20 mouse cellular contexts compared by ENCODE assay signal in the genomic region with DNA sequence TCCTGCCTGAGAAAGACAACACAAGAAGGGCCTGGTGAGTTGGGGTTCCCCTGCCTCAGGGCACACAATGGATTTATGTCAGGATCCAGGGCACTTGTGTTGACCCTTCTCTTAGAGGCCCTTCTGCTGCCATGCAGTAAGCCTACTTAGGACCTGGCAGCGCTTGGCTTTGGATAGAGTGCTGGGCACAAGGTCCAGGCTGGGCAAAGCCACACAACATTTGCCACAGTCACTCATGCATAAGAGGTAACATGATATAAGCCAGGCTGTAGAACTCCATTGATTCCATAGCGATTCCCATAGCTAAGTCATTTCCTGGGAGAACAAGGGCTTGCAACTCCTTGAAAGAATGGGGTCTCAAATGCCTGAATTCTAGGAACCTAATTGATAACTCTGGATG. TPM values are rescaled to one million over a fixed set of nuclear protein-coding genes. Genes with fewer than 3 reads are reported as not detected.
A peak's percentile ranks its signal among the peaks of the same experiment; 100 is the strongest.
DNase-seq lines count a peak whose midpoint lies in the region; ATAC-seq lines count a peak whose summit lies in the region.
"Had no signal": no experiment of that assay in that cellular context is flagged by ENCODE, and none has a peak within 500 bp of the region (broad histone marks: within the 10 kb centered on the region; RNA-seq: fewer than 3 reads in every experiment).

No protein-coding gene starts in this region.

- H3K36me3 ChIP-seq in kidney, embryonic 15.5 days, result peaks cover 34% of the 10 kb centered on the region
- H3K36me3 ChIP-seq in kidney, embryonic 16.5 days (ENCODE audit: insufficient read depth, low read length), result peaks cover 24% of the 10 kb centered on the region
- peaks cover 2% of the 10 kb centered on the region; the same call in 1 of the 2 replicates for H3K36me3 ChIP-seq in liver, embryonic 11.5 days (ENCODE audit: control insufficient read depth, insufficient read depth, low read length)

- intact Hi-C loops in heart, postnatal 25 days (cut with DNase I), result loop anchor here (5.0 kb wide), 1 partner anchor 33 kb away; no protein-coding TSS in a partner anchor

- H3K27me3 ChIP-seq in kidney, embryonic 15.5 days, result no peaks in the 10 kb centered on the region
- H3K27me3 ChIP-seq in kidney, embryonic 16.5 days (ENCODE audit: insufficient read depth, low read length), result no peaks in the 10 kb centered on the region
- no peaks in the 10 kb centered on the region for H3K27me3 ChIP-seq in liver, embryonic 11.5 days (replicated peaks; ENCODE audit: control insufficient read depth, insufficient read depth, low read length)
- H3K27me3 ChIP-seq: embryonic facial prominence, embryonic 12.5 days; heart, embryonic 15.5 days; neural tube, embryonic 13.5 days had no signal

- H3K4me1 ChIP-seq in kidney, embryonic 15.5 days, result peaks cover 20% of the 10 kb centered on the region
- H3K4me1 ChIP-seq in kidney, embryonic 16.5 days (ENCODE audit: insufficient read depth, low read length), result peaks cover 20% of the 10 kb centered on the region; the same call in 1 of the 2 replicates
- peaks cover 3% of the 10 kb centered on the region; the same call in 1 of the 2 replicates for H3K4me1 ChIP-seq in liver, embryonic 11.5 days (replicated peaks; ENCODE audit: control insufficient read depth, insufficient read depth, low read length)

- H3K27ac ChIP-seq in kidney, embryonic 15.5 days, result 0 out of 2 replicates have a peak overlapping the region, but pooled peaks have one; percentile 27
- no peak overlapping the region for H3K27ac ChIP-seq in kidney, embryonic 16.5 days (ENCODE audit: low read length)
- H3K27ac ChIP-seq in liver, embryonic 11.5 days (ENCODE audit: low read depth, low read length), result no peak overlapping the region
- H3K27ac ChIP-seq: embryonic facial prominence, embryonic 12.5 days; heart, embryonic 15.5 days; hindbrain, embryonic 10.5 days; hindbrain, postnatal 0 days; midbrain, embryonic 12.5 days; neural tube, embryonic 13.5 days had no signal

- peak; percentile 35 to 58 for DNase-seq in heart, adult 18-20 months
- DNase-seq in heart, postnatal 25 days (ENCODE audit: low spot score), result no peak
- peak; percentile 48 for DNase-seq in gastrocnemius, postnatal 10 days
- no peak for DNase-seq in liver, embryonic 11.5 days (ENCODE audit: low spot score)
- DNase-seq in c-Kit-positive CD71-positive TER-119-positive erythroid progenitor cells, embryonic 14.5 days (ENCODE audit: low spot score), result no peak
- DNase-seq: cerebellum, adult 8-10 months; liver; liver, postnatal 0 days; spleen, adult 18-20 months; thymus, postnatal 36 days had no signal

- H3K4me3 ChIP-seq in kidney, embryonic 15.5 days (replicated peaks), result no peak overlapping the region
- H3K4me3 ChIP-seq in kidney, embryonic 16.5 days (ENCODE audit: low read length), result no peak overlapping the region
- H3K4me3 ChIP-seq in liver, embryonic 11.5 days (ENCODE audit: low read depth, low read length), result no peak overlapping the region
- H3K4me3 ChIP-seq: embryonic facial prominence, embryonic 12.5 days; heart, embryonic 15.5 days; hindbrain, embryonic 10.5 days; midbrain, embryonic 12.5 days; neural tube, embryonic 13.5 days had no signal

- H3K4me2 ChIP-seq in kidney, embryonic 15.5 days, result no peak overlapping the region
- no peak overlapping the region for H3K4me2 ChIP-seq in kidney, embryonic 16.5 days (replicated peaks; ENCODE audit: low read depth, low read length)
- H3K4me2 ChIP-seq in liver, embryonic 11.5 days, result no peak overlapping the region
- H3K4me2 ChIP-seq: embryonic facial prominence, embryonic 12.5 days; heart, embryonic 15.5 days; midbrain, embryonic 12.5 days; neural tube, embryonic 13.5 days had no signal

- 68% methylated on average over 2 of the region's 2 CpGs for WGBS in kidney, embryonic 15.5 days
- 79% methylated on average over 2 of the region's 2 CpGs for WGBS in kidney, embryonic 16.5 days
- 84% methylated on average over 2 of the region's 2 CpGs for WGBS in liver, embryonic 11.5 days

- no peak for ATAC-seq in kidney, embryonic 15.5 days (replicated peaks; ENCODE audit: low FRiP score)
- no peak for ATAC-seq in kidney, embryonic 16.5 days (ENCODE audit: low FRiP score, low TSS enrichment)
- no peak for ATAC-seq in liver, embryonic 11.5 days (replicated peaks; ENCODE audit: low FRiP score)
- ATAC-seq: forebrain, embryonic 16.5 days; hindbrain, postnatal 0 days; intestine, postnatal 0 days; liver, postnatal 0 days had no signal

- no peaks in the 10 kb centered on the region for H3K9me3 ChIP-seq in kidney, embryonic 15.5 days (replicated peaks)
- H3K9me3 ChIP-seq in kidney, embryonic 16.5 days (ENCODE audit: low read length), result no peaks in the 10 kb centered on the region
- H3K9me3 ChIP-seq in liver, embryonic 11.5 days (ENCODE audit: control insufficient read depth, low read length), result no peaks in the 10 kb centered on the region
- H3K9me3 ChIP-seq: embryonic facial prominence, embryonic 12.5 days; heart, embryonic 15.5 days; hindbrain, embryonic 10.5 days; midbrain, embryonic 12.5 days; neural tube, embryonic 13.5 days had no signal

- no peak overlapping the region for H3K9ac ChIP-seq in kidney, embryonic 15.5 days
- no peak overlapping the region for H3K9ac ChIP-seq in kidney, embryonic 16.5 days (replicated peaks; ENCODE audit: low read length)
- no peak overlapping the region for H3K9ac ChIP-seq in liver, embryonic 11.5 days (ENCODE audit: low read depth, low read length)
- H3K9ac ChIP-seq: embryonic facial prominence, embryonic 12.5 days; heart, embryonic 15.5 days; liver, postnatal 0 days; midbrain, embryonic 12.5 days; neural tube, embryonic 13.5 days had no signal

RNA-seq across cellular contexts. Expression of a gene that starts 3.4 kb away (rescaled TPM):
- total RNA-seq in heart, adult 18-20 months (2021), result 100 to 1,000 TPM; 275 to 331 TPM
- total RNA-seq in heart, postnatal 25 days (2021), result 100 to 1,000 TPM; 255 to 264 TPM
- polyA plus RNA-seq in kidney, embryonic 15.5 days (2015; fragmentation: Nextera tagmentation; extraction: Ambion mirVana), result 184 and 190 TPM in 2 replicates
- 195 and 200 TPM in 2 replicates for polyA plus RNA-seq in kidney, embryonic 16.5 days (2015; fragmentation: Nextera tagmentation; extraction: Ambion mirVana)
- total RNA-seq in gastrocnemius, postnatal 10 days (2021), result 100 to 1,000 TPM; 214 to 249 TPM
- 131 and 132 TPM in 2 replicates for polyA plus RNA-seq in liver, embryonic 11.5 days (2014; fragmentation: Nextera tagmentation; extraction: Ambion mirVana)

RNA-seq across cellular contexts. Expression of a gene that starts 40.0 kb away (rescaled TPM):
- total RNA-seq in heart, adult 18-20 months (2021), result 1 to 10 TPM; 3.1 to 5.0 TPM
- total RNA-seq in heart, postnatal 25 days (2021), result 1 to 10 TPM; 3.7 to 3.9 TPM
- polyA plus RNA-seq in kidney, embryonic 15.5 days (2015; fragmentation: Nextera tagmentation; extraction: Ambion mirVana), result 13.2 and 13.9 TPM in 2 replicates
- polyA plus RNA-seq in kidney, embryonic 16.5 days (2015; fragmentation: Nextera tagmentation; extraction: Ambion mirVana), result 12.6 and 12.7 TPM in 2 replicates
- total RNA-seq in gastrocnemius, postnatal 10 days (2021), result 1 to 10 TPM; 5.9 to 6.7 TPM
- polyA plus RNA-seq in liver, embryonic 11.5 days (2014; fragmentation: Nextera tagmentation; extraction: Ambion mirVana), result 9.7 and 10.7 TPM in 2 replicates

Comparison
In these comparisons a context has a peak if more than half of its experiments do, and no peak if none do; other contexts are left out.
1. DNase-seq: peak in heart, adult 18-20 months (2 of 2) and gastrocnemius, postnatal 10 days (single experiment); none in heart, postnatal 25 days (single experiment), liver, embryonic 11.5 days (single experiment) and c-Kit-positive CD71-positive TER-119-positive erythroid progenitor cells, embryonic 14.5 days (single experiment).